Mouse (Mus musculus) gastrocnemius, adult 2 months (tissue): Measurements from ENCODE around the gene Slc6a20a. TPM values are rescaled to one million over a fixed set of nuclear protein-coding genes. Genes with fewer than 3 reads are reported as not detected.

Experiments
- DNase-seq: peaks from one replicate; pipeline ENCODE4 v3.0.0; 2022
- H3K27ac ChIP-seq: fragments of 200-600 bp; 2 replicates; pipeline ENCODE4 v1.8.1; 2022; ENCODE audit warnings: mild to moderate bottlenecking
- H3K4me3 ChIP-seq: fragments of 200-600 bp; 2 replicates; pipeline ENCODE4 v1.8.1; 2022; ENCODE audit warnings: mild to moderate bottlenecking, moderate library complexity
- CTCF ChIP-seq: fragments of 200-600 bp; IDR thresholded peaks from 2 replicates; pipeline ENCODE4 v1.8.1; 2022; ENCODE audit warnings: antibody characterized with exemption, mild to moderate bottlenecking, moderate library complexity
- intact Hi-C: fragments of 180-260 bp; cut with DNase I; formaldehyde crosslinking; loops from one replicate; pipeline ENCODE4 v1.15.1; 2025
- total RNA-seq, 2 experiments: library from RNA; stranded (reverse); gene quantifications; 2 replicates each; pipeline ENCODE4 v1.2.3; 2021

Slc6a20a gene
- total RNA-seq, 2 experiments from 2014 or later, result not detected

GRCm38 (mm10) chr9:123624741-123625140 is 53.9 kb downstream of the Slc6a20a start:
- H3K27ac ChIP-seq, result no peak overlapping the region
- no peak overlapping the region for H3K4me3 ChIP-seq
- intact Hi-C loops, result no loop called here
- no peak for TF ChIP-seq CTCF
- no peak for DNase-seq

- intact Hi-C loops, result no loop called here
- Histone ChIP-seq H3K4me3 (no peak overlapping the region), H3K27ac (no peak overlapping the region)
- DNase-seq, result no peak
- TF ChIP-seq CTCF, result no peak
Observed at GRCm38 (mm10) chr9:123620311-123621098, 58.2 kb downstream of the Slc6a20a start.

- no peak overlapping the region for H3K27ac ChIP-seq
- no peak overlapping the region for H3K4me3 ChIP-seq
- no peak for DNase-seq
- no peak for TF ChIP-seq CTCF
- intact Hi-C loops, result no loop called here
Observed at GRCm38 (mm10) chr9:123601529-123601928, 77.2 kb downstream of the Slc6a20a start.

GRCm38 (mm10) chr9:123597376-123597775 is 81.3 kb downstream of the Slc6a20a start:
- no peak for DNase-seq
- no peak overlapping the region for H3K4me3 ChIP-seq
- no peak for TF ChIP-seq CTCF
- intact Hi-C loops, result no loop called here
- no peak overlapping the region for H3K27ac ChIP-seq

GRCm38 (mm10) chr9:123596910-123597309 is 81.8 kb downstream of the Slc6a20a start:
- no peak for DNase-seq
- Histone ChIP-seq H3K27ac (no peak overlapping the region), H3K4me3 (no peak overlapping the region)
- intact Hi-C loops, result no loop called here
- no peak for TF ChIP-seq CTCF

GRCm38 (mm10) chr9:123595194-123595593 is 83.5 kb downstream of the Slc6a20a start:
- Histone ChIP-seq H3K4me3 (no peak overlapping the region), H3K27ac (no peak overlapping the region)
- no peak for DNase-seq
- intact Hi-C loops, result no loop called here
- TF ChIP-seq CTCF, result no peak

- no peak overlapping the region for H3K4me3 ChIP-seq
- no peak for TF ChIP-seq CTCF
- DNase-seq, result no peak
- no peak overlapping the region for H3K27ac ChIP-seq
- intact Hi-C loops, result no loop called here
Observed at GRCm38 (mm10) chr9:123589240-123589910, 89.3 kb downstream of the Slc6a20a start.

Other genes with a start within 250 kb of the Slc6a20a start
- 10 to 100 TPM; 31.5 to 41.1 TPM for gene Limd1, start 200.2 kb downstream of the Slc6a20a start, total RNA-seq
- gene Sacm1l, start 149.1 kb downstream of the Slc6a20a start, total RNA-seq, result 10 to 100 TPM; 19.8 to 22.9 TPM
- gene Slc6a20b, start 46.3 kb downstream of the Slc6a20a start, total RNA-seq, result not detected
- gene Ccr9, start 446 bp downstream of the Slc6a20a start, total RNA-seq, result not detected
- gene Lztfl1, start 38.8 kb upstream of the Slc6a20a start, total RNA-seq, result 10 to 100 TPM; 18.4 to 20.5 TPM
- under 1 TPM in 1 of 2 experiments, not detected in 1; 0.15 TPM for gene Cxcr6, start 127.6 kb upstream of the Slc6a20a start, total RNA-seq
- gene Fyco1, start 173.0 kb upstream of the Slc6a20a start, total RNA-seq, result 100 to 1,000 TPM; 160 to 205 TPM
- gene Xcr1, start 183.1 kb upstream of the Slc6a20a start, total RNA-seq, result not detected